Mouse (Mus musculus) right cerebral cortex, postnatal 14 days (tissue): Measurements from ENCODE around the gene Mgp.
A peak's percentile ranks its signal among the peaks of the same experiment; 100 is the strongest.

Experiments
- DNase-seq: peaks from one replicate; pipeline ENCODE4 v3.0.0; 2022

Mgp gene

DNA sequence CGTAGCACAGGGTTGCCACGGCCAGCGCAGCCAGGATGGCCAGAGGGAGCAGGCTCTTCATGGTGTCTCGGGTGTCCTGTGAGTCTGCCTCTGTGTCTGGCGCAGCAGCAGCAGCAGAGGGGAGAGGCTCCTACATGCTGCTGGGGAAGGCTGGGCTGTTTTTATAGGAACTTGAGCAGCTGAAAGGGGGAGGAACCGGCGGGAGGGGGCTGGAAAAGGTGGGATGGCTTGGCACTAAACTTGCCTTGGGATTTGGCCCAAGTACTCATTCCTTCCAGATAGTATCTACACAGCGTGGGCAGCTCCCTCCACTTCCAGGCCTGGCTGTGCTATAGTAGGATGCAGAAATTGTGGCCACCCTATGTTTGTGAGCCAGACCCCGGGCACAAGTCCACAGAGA lies at the start of gene Mgp:
TSS of gene Mgp (minus strand) at position 154 of the 400 bp plus-strand sequence.
- peak; percentile 39 for DNase-seq

DNA sequence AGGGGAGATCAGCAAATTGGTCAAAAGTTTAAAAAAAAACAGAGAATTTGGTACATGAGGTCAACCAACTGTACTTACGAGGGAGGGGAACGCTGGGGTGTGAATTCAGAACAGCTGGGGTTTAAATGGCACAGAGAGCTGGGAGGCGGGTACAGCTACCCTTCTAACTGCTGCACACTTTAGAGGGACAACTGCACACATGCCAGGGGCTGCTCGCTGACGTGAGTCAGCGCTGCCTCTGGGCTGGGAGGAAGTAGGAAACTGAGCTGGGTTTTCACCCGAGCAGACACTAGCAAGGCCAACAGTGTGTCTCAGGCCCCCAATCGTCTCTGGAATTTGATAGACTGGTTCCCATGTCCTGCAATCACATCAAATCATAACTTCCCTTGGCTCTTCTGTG lies 49.4 kb upstream of the Mgp start:
- no peak for DNase-seq

DNA sequence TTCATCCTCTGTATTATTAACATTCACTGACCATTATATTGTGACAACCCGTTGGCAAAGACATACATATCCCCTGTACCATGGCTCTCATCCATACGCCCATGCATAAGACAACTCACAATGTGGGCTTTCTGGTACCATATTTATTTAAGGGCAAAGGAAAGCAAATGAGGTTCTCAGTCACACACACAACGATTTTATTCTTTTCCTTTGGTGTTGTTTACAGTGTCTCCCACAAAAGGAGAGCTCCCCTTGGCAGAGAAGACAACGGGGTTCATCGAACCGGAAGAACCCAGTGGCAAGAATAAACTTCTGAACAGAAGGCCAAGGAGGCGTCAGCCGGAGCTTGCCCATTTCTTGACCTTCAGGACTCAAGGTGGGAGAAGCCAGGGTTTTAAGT lies 47.9 kb upstream of the Mgp start, which contains the start of gene Pde6h:
TSS of gene Pde6h (plus strand) at position 301 of the 400 bp plus-strand sequence.
- DNase-seq: no peak

DNA sequence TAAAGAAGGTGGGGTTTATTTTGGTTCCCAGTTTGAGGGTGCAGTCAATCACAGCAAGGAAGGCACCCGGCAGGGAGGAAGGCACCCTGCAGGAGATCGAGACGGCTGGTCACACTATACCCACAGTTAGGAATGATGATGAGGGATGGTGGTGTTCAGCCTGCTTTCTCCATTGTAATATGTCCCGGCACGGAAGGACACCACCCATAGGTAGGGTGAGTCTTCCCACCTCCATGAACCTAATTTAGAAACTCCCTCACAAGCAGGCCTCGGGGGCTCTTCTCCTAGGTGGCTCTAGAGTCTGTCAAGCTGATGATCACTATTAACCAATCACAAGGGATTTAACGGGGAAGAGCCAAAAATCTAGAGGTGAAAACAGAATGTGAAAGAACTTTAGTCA lies 47.2 kb upstream of the Mgp start:
- no peak for DNase-seq

DNA sequence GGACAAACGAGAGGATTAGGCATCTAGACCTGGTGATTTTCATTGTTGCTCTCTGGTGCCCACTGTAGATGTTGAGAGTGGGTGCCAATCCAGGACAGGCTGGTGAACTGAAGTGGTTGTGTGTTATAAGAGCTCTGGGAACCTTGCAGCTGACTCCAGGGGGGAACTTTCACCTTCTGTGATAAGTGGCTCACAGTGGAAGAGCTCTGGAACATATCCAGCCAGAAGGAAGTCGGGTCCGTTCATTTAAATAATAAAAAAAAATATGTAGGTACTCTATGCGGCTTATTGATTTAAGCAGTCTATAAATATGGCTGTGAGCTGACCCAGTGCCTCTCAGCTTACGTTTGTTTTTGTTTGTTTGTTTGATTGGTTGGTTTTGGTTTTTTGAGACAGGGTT lies 46.5 kb upstream of the Mgp start, which contains the start of gene Erp27:
TSS of gene Erp27 (minus strand) at position 101 of the 400 bp plus-strand sequence.
- no peak for DNase-seq

DNA sequence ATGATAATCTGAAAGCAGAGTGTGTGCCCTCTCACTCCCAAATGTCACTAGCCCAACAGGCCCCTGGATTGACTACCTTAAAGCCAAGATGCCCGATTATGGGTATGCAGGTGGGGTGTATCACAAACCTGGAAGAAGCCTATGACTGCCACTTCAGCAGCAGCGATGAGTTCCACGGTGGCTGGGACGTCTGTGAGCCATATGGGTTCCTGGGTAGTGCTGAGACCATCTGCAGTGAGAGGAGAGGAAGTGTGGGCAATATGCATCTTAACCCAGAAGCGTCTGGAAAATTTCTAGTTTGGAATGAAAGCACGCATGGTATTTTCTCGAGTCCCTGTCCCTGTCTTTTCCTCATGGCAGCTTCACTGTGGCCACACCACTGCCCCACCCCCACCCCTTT lies 46.0 kb upstream of the Mgp start:
- DNase-seq: peak; percentile 38

DNA sequence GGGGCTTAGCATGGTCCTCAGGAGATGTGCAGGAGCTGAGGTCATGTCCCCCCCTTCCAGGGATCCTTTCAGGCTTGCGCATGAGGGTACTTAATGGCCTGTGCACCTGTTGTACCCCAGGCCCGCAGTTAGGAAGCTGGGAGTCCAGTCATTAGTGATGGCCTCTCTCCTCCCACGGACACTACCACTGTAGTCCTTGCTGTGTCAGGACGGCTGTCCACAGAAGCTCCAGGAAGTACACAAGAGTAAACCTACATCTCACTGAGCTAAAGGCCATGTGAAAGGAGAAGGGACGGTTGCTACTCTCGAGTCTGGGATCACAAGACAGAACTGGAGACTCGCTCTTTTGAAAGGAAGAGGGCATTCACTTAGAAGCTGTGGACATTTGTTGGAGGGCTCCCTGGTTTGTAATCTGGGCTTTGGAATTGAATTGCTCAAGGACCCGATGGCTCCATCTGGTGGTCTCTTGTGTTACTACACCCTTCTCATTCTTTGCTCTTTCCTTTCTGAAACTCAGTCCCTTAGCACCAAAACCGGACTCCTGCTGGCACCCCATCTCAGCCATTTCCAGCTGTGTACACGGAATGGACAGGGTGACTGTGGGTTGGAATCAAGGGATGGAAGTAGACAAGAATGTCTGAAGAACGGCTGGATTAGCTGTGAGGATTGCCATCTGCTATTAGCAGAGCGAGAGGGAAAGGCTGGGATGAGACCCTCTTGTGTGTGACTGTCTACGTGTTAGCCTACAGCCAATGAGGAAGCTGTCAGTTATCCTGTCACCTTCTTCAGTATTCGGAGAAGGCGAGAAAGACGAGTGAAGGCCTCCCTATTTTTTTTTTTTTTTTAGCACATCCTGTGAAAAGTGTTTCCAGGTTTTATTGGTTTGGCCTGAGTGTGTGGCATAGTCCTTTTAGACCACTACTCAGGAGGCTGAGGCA lies 45.0 kb upstream of the Mgp start:
- peak; percentile 77 for DNase-seq

DNA sequence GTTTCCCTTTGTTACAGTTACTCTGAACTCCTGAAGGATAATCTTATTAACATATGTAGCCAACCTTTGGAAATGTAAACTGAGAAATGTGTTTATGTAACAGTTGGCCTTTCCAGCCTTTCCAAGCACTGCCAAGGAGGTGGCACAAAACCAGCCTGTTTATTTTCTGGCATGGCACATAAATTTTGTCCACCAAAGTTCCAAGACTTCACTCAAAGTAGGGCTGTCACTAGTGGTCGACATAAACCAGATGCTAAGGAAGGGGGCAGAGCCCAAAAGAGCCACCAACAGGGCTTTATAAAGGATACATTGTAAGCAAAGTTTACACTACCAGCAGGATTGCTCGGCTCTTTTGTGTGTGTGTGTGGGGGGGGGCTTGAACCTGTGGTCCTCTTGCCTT lies 42.3 kb upstream of the Mgp start:
- DNase-seq: no peak

DNA sequence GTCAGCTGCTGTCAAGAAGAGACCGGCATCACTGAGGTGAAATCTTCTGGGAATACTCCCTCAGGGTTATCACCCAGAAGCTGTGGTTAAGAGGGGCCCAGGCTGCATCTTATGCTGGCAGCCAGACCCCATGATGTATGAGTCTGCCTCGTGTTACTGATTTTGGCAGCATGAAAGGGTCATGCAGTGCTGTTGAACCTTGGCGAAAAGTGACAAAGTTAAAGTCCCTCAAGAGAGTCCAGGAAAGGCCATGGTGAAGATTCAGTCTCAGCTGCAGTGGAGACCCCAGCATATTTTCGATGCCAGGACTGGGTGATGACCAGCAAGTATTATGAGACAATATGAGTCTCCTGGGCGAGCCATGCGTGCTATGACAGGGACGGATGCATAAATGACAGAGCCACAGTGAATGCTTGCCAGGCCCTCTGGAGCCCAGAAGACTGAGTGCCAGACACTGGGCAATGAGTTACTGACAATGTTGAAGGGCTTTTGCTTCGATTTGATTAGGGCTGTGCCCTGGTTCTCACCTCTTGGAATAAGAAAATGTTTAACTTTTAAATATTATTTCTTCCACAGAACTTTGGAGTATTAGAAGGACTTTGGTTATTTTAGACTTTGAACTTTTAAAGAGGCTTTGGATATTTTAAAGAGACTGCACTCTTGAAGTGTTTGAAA lies 40.2 kb upstream of the Mgp start:
- no peak for DNase-seq

DNA sequence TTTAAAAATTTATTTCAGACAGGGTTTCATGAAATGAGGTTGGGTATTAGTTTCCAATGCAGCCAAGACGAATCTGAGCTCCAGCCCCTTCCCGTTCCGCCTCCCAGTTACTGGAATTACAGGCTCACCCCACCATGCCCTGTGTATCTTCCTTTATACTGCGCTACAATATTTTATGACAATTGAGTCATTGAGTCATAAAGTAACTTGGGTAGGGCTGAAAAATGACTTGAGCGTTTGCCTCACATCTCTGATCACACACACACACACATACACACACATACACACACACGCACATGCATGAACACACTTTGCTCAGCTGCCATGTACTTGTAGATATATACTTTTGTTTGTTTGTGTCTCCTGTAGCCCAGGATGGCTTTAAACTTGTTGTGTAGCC lies 38.6 kb upstream of the Mgp start:
- DNase-seq: no peak

DNA sequence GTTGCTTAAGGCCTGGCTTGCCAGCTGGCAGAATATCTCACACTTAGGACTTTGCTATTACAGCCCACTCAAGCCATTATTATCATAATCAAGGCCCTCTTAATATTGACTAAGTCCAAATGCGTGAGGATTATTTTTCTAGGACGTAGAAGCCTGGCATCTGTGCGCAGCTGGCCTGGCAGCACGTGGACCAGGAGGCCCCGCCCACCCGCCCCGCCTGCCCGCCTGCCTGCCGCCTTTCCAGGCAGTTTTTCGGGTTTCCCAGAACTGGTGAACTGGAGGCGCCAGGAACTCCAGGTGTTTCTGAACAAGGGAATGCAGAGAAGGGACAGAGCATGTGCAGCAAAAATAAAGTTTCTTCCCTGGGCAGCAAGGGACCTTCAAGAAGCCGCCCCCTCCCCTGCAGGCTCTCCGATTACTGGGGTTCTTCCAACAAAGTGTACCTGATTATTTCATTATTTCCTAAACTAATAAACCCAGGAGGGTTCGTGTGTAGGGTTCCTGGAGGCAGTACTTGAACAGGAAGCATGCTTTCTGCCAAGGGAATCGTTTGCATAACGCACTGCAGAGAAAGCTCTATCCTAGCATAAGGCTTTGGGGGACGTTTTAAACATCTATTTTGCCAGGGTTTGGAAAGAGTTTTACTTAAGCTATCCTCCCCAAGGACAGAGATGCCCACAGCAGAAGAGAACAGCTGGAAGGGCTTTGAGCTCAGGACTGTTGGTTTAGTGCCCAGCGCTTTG lies 37.9 kb upstream of the Mgp start:
- DNase-seq: no peak

DNA sequence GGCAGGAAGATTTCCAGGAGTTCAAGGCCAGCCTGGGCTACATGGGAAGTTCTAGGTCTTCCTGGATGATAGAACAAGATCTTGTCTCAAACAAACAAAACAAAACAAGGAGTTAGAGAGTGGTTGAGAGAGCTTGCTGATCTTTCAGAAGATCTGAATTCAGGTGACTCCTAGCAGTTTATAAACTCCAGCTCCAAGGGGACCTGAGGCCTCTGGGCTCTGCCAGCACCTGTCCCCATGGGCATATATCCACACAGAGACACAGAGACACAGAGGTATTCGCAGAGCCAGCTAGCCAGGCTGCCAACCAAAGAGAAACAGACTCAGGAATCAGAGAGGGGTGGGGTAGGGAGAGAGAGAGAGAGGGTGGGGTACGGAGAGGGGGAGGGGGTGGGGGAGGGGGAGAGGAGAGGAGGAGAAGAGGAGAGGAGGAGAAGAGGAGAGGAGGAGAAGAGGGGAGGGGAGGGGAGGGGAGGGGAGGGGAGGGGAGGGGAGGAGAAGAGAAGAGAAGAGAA lies 37.2 kb upstream of the Mgp start:
- DNase-seq: no peak

DNA sequence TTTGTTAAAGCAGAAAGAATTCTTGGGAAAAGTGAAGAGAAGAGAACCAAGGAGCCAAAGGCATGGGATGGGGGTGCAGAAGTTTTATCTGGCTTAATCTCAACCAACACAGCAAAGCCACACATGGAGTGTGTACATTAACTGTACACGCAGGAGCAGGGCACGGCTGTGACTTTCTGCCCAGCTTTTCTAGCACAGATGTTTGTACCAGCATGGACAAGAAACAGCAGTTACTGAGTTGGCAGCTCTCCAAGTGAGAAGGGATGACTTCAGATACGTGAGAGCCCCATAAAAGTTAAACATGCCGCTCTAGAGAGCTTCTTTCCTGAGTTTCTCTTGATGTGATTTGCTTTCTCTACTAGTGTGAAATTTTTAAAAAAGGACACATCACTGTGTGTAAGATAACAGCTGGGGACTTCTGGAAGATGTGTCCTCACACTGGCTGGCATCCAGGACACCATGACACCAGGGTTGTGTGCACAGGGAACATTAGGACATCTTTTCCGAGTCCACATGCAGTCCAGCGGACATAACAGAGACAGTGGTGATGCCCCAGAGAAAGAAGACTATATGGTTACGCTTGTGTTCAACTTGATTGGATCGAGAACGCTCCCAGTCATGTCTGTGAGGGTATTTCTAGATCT lies 34.7 kb upstream of the Mgp start:
- DNase-seq: no peak

DNA sequence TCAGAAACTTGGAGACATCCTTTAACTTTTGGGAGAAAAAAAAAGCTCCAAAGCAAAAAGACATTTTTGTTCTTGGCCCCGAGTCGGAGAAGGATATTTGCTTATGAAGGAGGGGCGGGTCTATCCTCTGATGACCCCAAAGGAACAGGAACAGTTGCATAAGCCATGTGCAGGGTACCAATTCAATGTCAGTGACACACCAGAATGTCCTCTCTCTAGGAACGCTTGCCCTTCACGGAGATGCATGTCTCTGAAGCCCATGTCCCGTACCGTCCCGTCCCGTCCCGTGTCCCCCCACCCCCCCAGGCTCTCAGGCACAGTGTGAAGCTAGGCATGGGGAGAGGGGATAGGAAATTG lies 31.3 kb upstream of the Mgp start:
- no peak for DNase-seq

DNA sequence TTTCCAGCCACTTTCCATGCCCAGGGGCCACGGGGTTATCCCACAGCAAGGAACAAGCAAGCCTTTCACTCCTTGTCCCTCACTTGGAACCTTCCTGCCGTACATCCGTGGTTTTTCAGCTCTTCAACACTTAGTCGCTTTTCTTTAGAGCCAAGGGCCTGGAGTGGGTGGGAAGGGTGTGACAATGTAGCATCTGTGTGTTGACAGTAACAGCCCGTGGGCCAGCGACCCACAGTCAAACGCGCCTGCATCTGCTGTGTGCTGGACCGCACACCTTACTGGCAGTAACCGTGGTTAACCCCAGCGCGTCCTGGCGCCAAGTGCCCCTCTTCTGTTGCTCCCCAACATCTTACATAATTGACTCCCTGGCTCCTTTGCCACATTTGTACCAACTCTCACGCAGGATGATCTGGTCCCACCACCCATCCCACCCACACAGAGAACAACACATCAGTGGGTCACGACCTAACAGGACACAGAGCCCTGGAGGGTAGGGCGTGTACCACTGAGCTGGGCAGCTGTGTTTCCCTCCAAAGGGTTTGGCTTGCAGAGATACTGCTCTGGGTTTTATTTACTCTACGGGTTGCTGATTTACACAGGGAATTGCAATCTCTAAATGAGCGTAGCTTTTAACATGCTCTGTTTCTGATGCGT lies 30.8 kb upstream of the Mgp start:
- no peak for DNase-seq

DNA sequence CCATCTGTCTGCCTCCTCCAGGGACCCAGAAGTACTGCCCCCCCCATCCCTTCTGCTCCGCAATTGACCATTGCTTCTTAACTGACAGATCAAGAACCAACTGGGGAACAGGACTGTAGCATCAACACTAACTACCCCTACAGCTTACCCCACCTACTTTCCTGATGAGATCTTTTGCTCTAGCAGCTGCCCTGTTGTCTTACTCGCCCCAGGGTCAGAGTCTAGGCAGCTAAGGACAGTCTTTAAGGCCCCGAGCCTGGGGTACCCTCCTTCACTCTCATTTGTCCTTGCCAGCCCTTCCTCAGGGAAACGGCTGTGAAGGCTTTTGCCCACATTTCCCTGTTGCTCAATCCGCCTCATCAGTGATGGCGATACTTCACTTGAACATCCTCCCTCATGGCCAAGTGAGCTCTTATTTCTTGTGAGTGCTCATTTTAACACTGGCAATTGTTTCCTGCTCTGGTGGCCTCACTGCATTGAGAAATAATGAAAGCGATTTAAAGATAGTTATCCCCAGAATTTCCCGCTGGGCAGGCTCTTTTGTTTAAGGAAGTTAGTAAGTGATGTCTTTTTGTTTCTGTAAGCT lies 28.4 kb upstream of the Mgp start:
- no peak for DNase-seq

DNA sequence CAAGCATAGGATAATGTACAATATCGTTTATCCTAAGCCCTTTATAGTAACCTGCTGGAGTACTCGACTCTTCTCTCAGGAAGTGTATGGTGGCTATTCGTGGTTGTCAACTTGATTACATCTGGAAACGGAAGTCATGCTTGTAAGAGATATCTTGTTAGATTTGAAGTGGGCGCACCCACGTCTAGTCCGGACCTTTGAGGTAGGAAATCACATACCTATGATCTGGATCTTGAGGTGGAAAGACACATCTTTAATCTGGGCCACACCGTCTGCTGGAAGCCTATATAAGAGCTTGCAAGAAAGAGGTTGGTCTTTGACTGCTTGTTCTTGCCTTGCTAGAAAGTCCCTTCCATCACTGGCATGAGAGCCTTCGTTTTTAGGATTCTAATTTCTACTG lies 26.9 kb upstream of the Mgp start:
- no peak for DNase-seq

DNA sequence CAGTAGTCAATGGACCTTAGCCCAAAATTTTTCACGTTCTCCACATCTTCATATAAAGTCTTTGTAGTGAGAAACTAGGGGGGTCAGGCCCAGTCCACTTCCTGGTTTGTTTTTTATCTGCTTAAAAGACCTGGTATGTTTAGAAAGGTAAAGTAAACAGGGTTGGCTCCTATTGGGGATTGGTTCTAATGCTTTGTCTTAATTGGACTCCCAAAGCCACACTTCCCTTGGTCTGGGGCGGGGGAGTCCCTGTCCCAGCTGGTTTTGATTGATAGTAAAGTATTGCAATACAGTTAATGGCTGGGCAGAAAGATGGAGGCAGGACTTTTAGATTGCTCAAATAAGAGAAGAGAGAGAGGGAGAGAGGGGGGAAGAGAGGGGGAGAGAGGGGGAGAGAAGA lies 25.4 kb upstream of the Mgp start:
- no peak for DNase-seq

DNA sequence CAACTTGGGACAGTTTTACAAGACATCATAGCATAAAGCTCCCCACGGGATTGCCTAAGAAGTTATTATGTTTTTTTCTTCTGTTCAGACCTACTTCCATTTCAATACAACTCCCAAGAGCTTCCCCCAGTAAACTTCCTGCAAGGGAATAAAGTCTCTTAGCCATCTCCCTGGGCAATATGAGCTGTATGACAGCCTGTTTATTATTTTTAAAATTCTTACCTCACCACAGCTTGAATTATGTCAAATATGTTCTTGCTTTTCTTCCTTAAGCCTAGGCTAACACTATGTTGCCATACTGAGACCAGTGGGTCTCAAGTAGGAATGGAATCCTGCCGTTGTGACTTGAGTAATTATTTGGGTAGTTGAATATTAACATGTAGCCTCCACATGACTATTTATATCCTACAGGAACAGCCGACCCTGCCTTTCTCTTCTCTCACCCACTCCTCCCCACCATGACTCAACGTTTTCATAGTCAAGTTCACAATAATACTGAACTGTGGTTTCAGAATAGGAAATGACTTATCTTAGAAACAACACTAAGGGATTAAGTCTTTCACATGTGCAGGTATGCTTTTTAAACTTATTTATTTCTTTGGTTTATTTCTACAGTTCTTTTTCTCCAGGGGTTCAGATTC lies 24.9 kb upstream of the Mgp start:
- DNase-seq: no peak

DNA sequence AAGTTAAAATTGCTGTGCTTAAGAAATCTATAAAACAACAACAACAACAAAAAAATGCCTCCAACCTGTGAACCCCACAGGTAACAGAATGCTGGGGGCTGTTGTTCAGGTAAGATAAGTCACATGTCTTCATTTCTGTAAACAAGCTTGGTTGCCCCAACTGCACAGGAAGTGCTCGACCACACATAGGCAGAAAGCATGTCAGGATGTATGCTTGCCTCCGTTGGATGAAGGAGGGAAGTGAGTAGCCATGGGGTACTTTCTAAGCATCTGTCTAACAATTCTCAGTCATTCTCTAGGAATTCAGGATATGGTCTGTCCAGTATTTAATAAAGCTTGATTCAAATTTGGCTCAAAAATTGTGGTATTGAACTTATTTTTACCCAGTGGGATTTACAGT lies 23.3 kb upstream of the Mgp start:
- DNase-seq: no peak

DNA sequence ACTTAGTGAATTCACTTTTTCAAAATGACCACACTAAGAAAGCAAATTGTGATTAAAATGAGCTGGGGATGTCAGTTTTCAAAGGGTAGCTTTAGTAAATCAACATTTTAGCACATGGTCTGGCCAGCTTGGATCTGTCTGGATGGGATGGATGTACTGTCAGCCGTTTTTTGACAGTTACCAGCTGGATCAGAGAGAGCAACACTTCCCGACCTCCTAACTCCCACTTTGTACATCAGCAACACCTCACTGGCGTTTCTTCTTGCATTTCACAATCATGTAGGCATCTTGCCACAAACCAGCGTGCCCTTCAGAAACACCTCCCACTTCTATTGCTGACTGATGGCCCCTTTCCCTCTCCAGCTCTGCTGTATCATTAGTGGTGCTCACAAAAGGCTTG lies 22.6 kb upstream of the Mgp start:
- no peak for DNase-seq
